In the genomic region with DNA sequence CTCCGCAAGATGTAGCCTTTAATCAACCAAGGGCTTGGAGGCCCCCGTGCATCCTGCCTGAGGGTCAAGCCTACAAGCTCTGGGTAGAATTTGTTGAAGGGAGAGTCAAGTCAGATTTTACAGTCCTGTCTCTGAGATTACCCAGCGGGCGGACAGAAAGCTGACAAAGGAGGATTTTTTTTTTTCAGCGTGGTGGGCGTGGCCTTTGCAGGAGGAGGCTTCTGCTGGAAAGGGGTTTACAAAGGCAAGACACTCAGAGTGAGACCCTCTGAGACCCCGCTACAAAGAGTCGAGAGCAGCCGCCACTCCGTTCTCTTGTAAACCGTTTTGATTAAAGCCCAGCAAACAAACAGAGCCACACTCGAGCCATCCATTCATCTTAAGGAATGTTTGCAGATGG, we compare ENCODE assay signal across 10 mouse cellular contexts.
DNase-seq lines count a peak whose midpoint lies in the region; ATAC-seq and TF ChIP-seq lines count a peak whose summit lies in the region.
"Had no signal": no experiment of that assay in that cellular context is flagged by ENCODE, and none has a peak within 500 bp of the region (broad histone marks: within the 10 kb centered on the region; RNA-seq: fewer than 3 reads in every experiment).

No protein-coding gene starts in this region.

- intact Hi-C loops in heart, postnatal 25 days (cut with DNase I) = no loop called here

- WGBS in lung, embryonic 14.5 days = 15% methylated on average over 12 of the region's 12 CpGs
- WGBS in lung, postnatal 0 days = 32% methylated on average over 12 of the region's 12 CpGs
- 8% methylated on average over 12 of the region's 12 CpGs for WGBS in forebrain, embryonic 14.5 days
- WGBS in neural tube, embryonic 15.5 days = 16% methylated on average over 12 of the region's 12 CpGs
- WGBS in thymus, adult 2 months = 83% methylated on average over 12 of the region's 12 CpGs

- DNase-seq in lung, embryonic 14.5 days = peak; percentile 55
- DNase-seq in lung, postnatal 0 days (ENCODE audit: low spot score) = no peak
- DNase-seq in forebrain, embryonic 14.5 days (ENCODE audit: low spot score) = peak; percentile 8
- peak; percentile 27 for DNase-seq in mesoderm, embryonic 11.5 days (ENCODE audit: low read depth, low spot score)
- DNase-seq in adrenal gland, postnatal 36 days = no peak
- DNase-seq in thymus, adult 2 months = no peak
- no peak for DNase-seq in heart, postnatal 25 days (ENCODE audit: low spot score)
- DNase-seq: kidney, postnatal 36 days had no signal

- H3K4me1 ChIP-seq in lung, embryonic 14.5 days (ENCODE audit: insufficient read depth) = peaks cover 7% of the 10 kb centered on the region; the same call in 1 of the 2 replicates
- no peaks in the 10 kb centered on the region for H3K4me1 ChIP-seq in lung, postnatal 0 days (ENCODE audit: insufficient read depth, low read depth, low read length)
- H3K4me1 ChIP-seq in forebrain, embryonic 14.5 days (ENCODE audit: control insufficient read depth, insufficient read depth, low read length) = no peaks in the 10 kb centered on the region
- 0 out of 2 replicates have a peak, but pooled peaks cover 8% of the 10 kb centered on the region for H3K4me1 ChIP-seq in neural tube, embryonic 15.5 days
- no peaks in the 10 kb centered on the region for H3K4me1 ChIP-seq in thymus, adult 2 months (replicated peaks; ENCODE audit: control insufficient read depth, insufficient read depth, low read length)

- TF ChIP-seq CTCF in lung, embryonic 14.5 days (IDR thresholded peaks at IDR 0.05; ENCODE audit: low read depth) = no peak
- no peak for TF ChIP-seq CTCF in lung, postnatal 0 days (IDR thresholded peaks at IDR 0.05)
- no peak for TF ChIP-seq CTCF in thymus, adult 2 months (IDR thresholded peaks at IDR 0.05; ENCODE audit: borderline replicate concordance, control insufficient read depth, extremely low read depth, insufficient read depth, low read length, poor library complexity)

- H3K36me3 ChIP-seq in lung, embryonic 14.5 days (ENCODE audit: insufficient read depth) = no peaks in the 10 kb centered on the region
- H3K36me3 ChIP-seq in lung, postnatal 0 days (ENCODE audit: insufficient read depth, low read length) = no peaks in the 10 kb centered on the region
- H3K36me3 ChIP-seq in forebrain, embryonic 14.5 days (ENCODE audit: control insufficient read depth, insufficient read depth, low read length) = no peaks in the 10 kb centered on the region
- no peaks in the 10 kb centered on the region for H3K36me3 ChIP-seq in neural tube, embryonic 15.5 days
- H3K36me3 ChIP-seq in thymus, adult 2 months (ENCODE audit: control insufficient read depth, insufficient read depth, low read length) = no peaks in the 10 kb centered on the region

- ATAC-seq in lung, embryonic 14.5 days (ENCODE audit: insufficient read depth) = no peak
- ATAC-seq in lung, postnatal 0 days = no peak
- no peak for ATAC-seq in forebrain, embryonic 14.5 days
- ATAC-seq in neural tube, embryonic 15.5 days (ENCODE audit: low FRiP score) = no peak
- ATAC-seq: CD4-positive, CD25-positive, alpha-beta regulatory T cell, adult 4 months had no signal

- TF ChIP-seq POLR2A in thymus, adult 2 months (IDR thresholded peaks at IDR 0.05; ENCODE audit: control insufficient read depth, extremely low read depth, insufficient read depth, low read length, poor library complexity) = no peak

- H3K9ac ChIP-seq in lung, embryonic 14.5 days = no peak overlapping the region
- no peak overlapping the region for H3K9ac ChIP-seq in lung, postnatal 0 days (replicated peaks; ENCODE audit: low read depth)
- no peak overlapping the region for H3K9ac ChIP-seq in forebrain, embryonic 14.5 days (ENCODE audit: low read length)
- no peak overlapping the region for H3K9ac ChIP-seq in neural tube, embryonic 15.5 days (replicated peaks)

- TF ChIP-seq EP300 in lung, postnatal 0 days (IDR thresholded peaks at IDR 0.05) = no peak

- no peak overlapping the region for H3K27ac ChIP-seq in lung, embryonic 14.5 days (ENCODE audit: low read depth)
- no peak overlapping the region for H3K27ac ChIP-seq in lung, postnatal 0 days (ENCODE audit: low read length)
- no peak overlapping the region for H3K27ac ChIP-seq in forebrain, embryonic 14.5 days (ENCODE audit: low read depth, low read length)
- no peak overlapping the region for H3K27ac ChIP-seq in neural tube, embryonic 15.5 days (replicated peaks)
- no peak overlapping the region for H3K27ac ChIP-seq in thymus, adult 2 months (ENCODE audit: control insufficient read depth, insufficient read depth, low read length)

- H3K4me3 ChIP-seq in lung, embryonic 14.5 days (ENCODE audit: low read depth, low read length) = no peak overlapping the region
- no peak overlapping the region for H3K4me3 ChIP-seq in lung, postnatal 0 days (ENCODE audit: low read depth, low read length)
- H3K4me3 ChIP-seq in forebrain, embryonic 14.5 days (ENCODE audit: low read depth, low read length) = no peak overlapping the region
- no peak overlapping the region for H3K4me3 ChIP-seq in neural tube, embryonic 15.5 days (replicated peaks)
- no peak overlapping the region for H3K4me3 ChIP-seq in thymus, adult 2 months (ENCODE audit: control insufficient read depth, insufficient read depth, low read length)

- no peaks in the 10 kb centered on the region; the same call in 1 of the 2 replicates for H3K27me3 ChIP-seq in lung, embryonic 14.5 days (ENCODE audit: insufficient read depth, low read length)
- H3K27me3 ChIP-seq in lung, postnatal 0 days (replicated peaks; ENCODE audit: insufficient read depth, low read length) = 0 out of 2 replicates have a peak, but pooled peaks cover 3% of the 10 kb centered on the region
- 0 out of 2 replicates have a peak, but pooled peaks cover 3% of the 10 kb centered on the region for H3K27me3 ChIP-seq in forebrain, embryonic 14.5 days (replicated peaks; ENCODE audit: control insufficient read depth, insufficient read depth, low read length)
- H3K27me3 ChIP-seq in neural tube, embryonic 15.5 days (replicated peaks) = peaks cover 7% of the 10 kb centered on the region; the same call in 1 of the 2 replicates
- no peaks in the 10 kb centered on the region for H3K27me3 ChIP-seq in thymus, adult 2 months (ENCODE audit: control insufficient read depth, insufficient read depth, low read length)

- peak overlapping the region; percentile 21; the same call in 1 of the 2 replicates for H3K4me2 ChIP-seq in lung, embryonic 14.5 days
- H3K4me2 ChIP-seq in lung, postnatal 0 days (replicated peaks; ENCODE audit: low read depth, low read length) = no peak overlapping the region
- peak overlapping the region; percentile 12; the same call in 1 of the 2 replicates for H3K4me2 ChIP-seq in forebrain, embryonic 14.5 days (ENCODE audit: low read length)
- peak overlapping the region; percentile 42 for H3K4me2 ChIP-seq in neural tube, embryonic 15.5 days

- H3K9me3 ChIP-seq in lung, embryonic 14.5 days (ENCODE audit: low read depth, low read length) = no peaks in the 10 kb centered on the region
- no peaks in the 10 kb centered on the region for H3K9me3 ChIP-seq in lung, postnatal 0 days (ENCODE audit: low read length)
- no peaks in the 10 kb centered on the region for H3K9me3 ChIP-seq in forebrain, embryonic 14.5 days (replicated peaks; ENCODE audit: control insufficient read depth, low read length)
- no peaks in the 10 kb centered on the region for H3K9me3 ChIP-seq in neural tube, embryonic 15.5 days (replicated peaks)

Comparison
In these comparisons a context has a peak if more than half of its experiments do, and no peak if none do; other contexts are left out.
1. DNase-seq: peak in lung, embryonic 14.5 days (single experiment), forebrain, embryonic 14.5 days (single experiment) and mesoderm, embryonic 11.5 days (single experiment); none in lung, postnatal 0 days (single experiment), adrenal gland, postnatal 36 days (0 of 2), thymus, adult 2 months (single experiment) and heart, postnatal 25 days (single experiment).